Mouse (Mus musculus): ENCODE measurements around the gene Tnk2. TPM values are rescaled to one million over a fixed set of nuclear protein-coding genes. Genes with fewer than 3 reads are reported as not detected.

The Tnk2 gene
- total and polyA plus RNA-seq, 3 experiments, result 14.7 to 62.2 (median 31.9) TPM

- peaks cover 4 to 5% of the 10 kb centered on the region in 2 experiments; a peak in 3 of 4 replicates for H3K4me1 ChIP-seq (ENCODE audit: control insufficient read depth in 1 of 2, insufficient read depth in 2 of 2)
- no peak overlapping the region for H3K4me2 ChIP-seq (ENCODE audit: insufficient read depth, low read depth, poor library complexity, severe bottlenecking)
- no peaks in the 10 kb centered on the region for H3K9me3 ChIP-seq (replicated peaks; ENCODE audit: low read length)
- H3K27me3 ChIP-seq (replicated peaks), result no peaks in the 10 kb centered on the region
- in situ Hi-C loops (cut with MboI; ENCODE audit: low pct_ligation_motif_present, low pct_unique_long_range_greater_than_20kb, low sequenced_read_pairs) (no loop called here), dilution Hi-C loops (cut with MboI; ENCODE audit: extremely low pct_ligation_motif_present, extremely low pct_unique_long_range_greater_than_20kb, low sequenced_read_pairs) (no loop called here)
- H3K4me3 ChIP-seq (replicated peaks in 1 of 3; ENCODE audit: low read depth in 2 of 3, low read length in 2 of 3, poor library complexity in 1 of 3), result no peak overlapping the region
- TF ChIP-seq ELF1 (IDR thresholded peaks at IDR 0.05; ENCODE audit: low read depth, low read length), result no peak
- no peak for TF ChIP-seq JUN (IDR thresholded peaks at IDR 0.05; ENCODE audit: insufficient read depth, low read depth, low read length)
- no peak for TF ChIP-seq TBP (conservative IDR thresholded peaks at IDR 0.05; ENCODE audit: low read depth, low read length)
- no peak for TF ChIP-seq UBTF (IDR thresholded peaks at IDR 0.05; ENCODE audit: low read depth, low read length)
- no peak for TF ChIP-seq CHD2 (IDR thresholded peaks at IDR 0.05; ENCODE audit: low read length)
- no peak for TF ChIP-seq BHLHE40 (IDR thresholded peaks at IDR 0.05; ENCODE audit: low read depth, low read length)
- TF ChIP-seq RAD21 (IDR thresholded peaks at IDR 0.05; ENCODE audit: low read depth, low read length), result no peak
- TF ChIP-seq MAFK (IDR thresholded peaks at IDR 0.05; ENCODE audit: insufficient replicate concordance, low read length), result no peak
- TF ChIP-seq ZNF384 (IDR thresholded peaks at IDR 0.05; ENCODE audit: low read depth, low read length), result no peak
- no peak for TF ChIP-seq RCOR1 (conservative IDR thresholded peaks at IDR 0.05; ENCODE audit: low read depth, low read length)
- no peak for TF ChIP-seq POLR2AphosphoS2 (IDR thresholded peaks at IDR 0.05; ENCODE audit: low read depth, low read length)
- no peak for TF ChIP-seq GABPA (IDR thresholded peaks at IDR 0.05; ENCODE audit: insufficient replicate concordance, low read depth, low read length)
- TF ChIP-seq CHD1 (IDR thresholded peaks at IDR 0.05; ENCODE audit: low read depth, low read length), result no peak
- TF ChIP-seq ZC3H11A (IDR thresholded peaks at IDR 0.05; ENCODE audit: low read depth, low read length), result no peak
- TF ChIP-seq E2F4 (IDR thresholded peaks at IDR 0.05; ENCODE audit: insufficient replicate concordance, low read depth, low read length), result no peak
- no peak for TF ChIP-seq MXI1 (IDR thresholded peaks at IDR 0.05; ENCODE audit: low read depth, low read length)
- no peak for TF ChIP-seq NELFE (IDR thresholded peaks at IDR 0.05; ENCODE audit: low read depth, low read length)
- no peak for TF ChIP-seq USF2 (conservative IDR thresholded peaks at IDR 0.05; ENCODE audit: low read depth, low read length)
- TF ChIP-seq MAZ (IDR thresholded peaks at IDR 0.05; ENCODE audit: low read depth, low read length), result no peak
- TF ChIP-seq NRF1 (IDR thresholded peaks at IDR 0.05; ENCODE audit: low read depth, low read length), result no peak
- H3K27ac ChIP-seq (ENCODE audit: insufficient read depth, low read depth), result no peak overlapping the region
- H3K79me2 ChIP-seq (replicated peaks; ENCODE audit: control insufficient read depth, extremely low read depth, insufficient read depth, poor library complexity, severe bottlenecking), result no peaks in the 10 kb centered on the region
- no peak for DNase-seq (ENCODE audit: extremely low read depth)
- H3K36me3 ChIP-seq (replicated peaks in 1 of 2; ENCODE audit: control insufficient read depth in 1 of 2, insufficient read depth in 1 of 2, low read length in 1 of 2), result no peaks in the 10 kb centered on the region
- H3K9ac ChIP-seq (ENCODE audit: insufficient read depth, low read depth), result no peak overlapping the region
Measured at GRCm38 (mm10) chr16:32602193-32602685, 41.4 kb upstream of the Tnk2 start.
